Mouse (Mus musculus) small intestine, adult 2 months (tissue): ENCODE results near the gene Tars.

Experiments
- CTCF ChIP-seq: fragments of 200-500 bp; IDR thresholded peaks from 2 replicates; pipeline ENCODE4 v1.5.1; 2012; ENCODE audit warnings: low read depth, mild to moderate bottlenecking, control low read depth, inconsistent platforms, low read length, moderate library complexity, mixed read lengths; ENCODE audit not compliant: insufficient replicate concordance, insufficient read length; ENCODE audit errors: extremely low read depth
- POLR2A ChIP-seq: fragments of 200-500 bp; IDR thresholded peaks from 2 replicates; pipeline ENCODE4 v1.6.1; 2012; ENCODE audit warnings: low read depth, mild to moderate bottlenecking, control low read depth, inconsistent platforms, low read length, moderate library complexity

DNA sequence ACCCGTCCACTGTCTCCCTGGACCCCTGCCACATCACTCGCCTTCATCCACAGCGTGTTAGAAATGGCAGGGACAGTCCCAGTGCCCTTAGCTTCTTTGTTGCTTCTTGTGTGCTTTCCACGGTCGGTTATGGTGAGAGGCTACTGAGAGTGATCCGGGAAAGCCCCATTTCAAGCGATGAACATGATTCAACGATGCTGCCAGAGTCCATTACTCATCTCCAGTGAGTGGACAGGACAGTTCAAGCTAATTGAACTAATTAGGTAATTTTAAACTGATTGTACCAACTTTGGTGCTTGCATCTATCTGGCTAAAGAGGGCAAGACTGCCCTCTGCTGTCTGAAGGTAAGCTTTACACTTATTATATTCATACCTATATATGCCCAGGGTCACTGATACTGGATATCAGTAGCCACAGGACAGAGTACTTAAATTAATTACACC is 19.4 kb downstream of the Tars start:
- TF ChIP-seq CTCF: 0 out of 2 replicates have a peak, but pooled peaks have one; percentile 23
- no peak for TF ChIP-seq POLR2A
